Mouse (Mus musculus): ENCODE data around the gene Klhl40. TPM values are rescaled to one million over a fixed set of nuclear protein-coding genes. Genes with fewer than 3 reads are reported as not detected.

Klhl40 gene
- total RNA-seq, 2 experiments from 2014 or later, result not detected

- ATAC-seq (replicated peaks; ENCODE audit: low FRiP score, poor library complexity, severe bottlenecking), result no peak
These were observed 1.5 kb upstream of the Klhl40 start for GRCm38 (mm10) chr9:121775951-121776350.

DNA sequence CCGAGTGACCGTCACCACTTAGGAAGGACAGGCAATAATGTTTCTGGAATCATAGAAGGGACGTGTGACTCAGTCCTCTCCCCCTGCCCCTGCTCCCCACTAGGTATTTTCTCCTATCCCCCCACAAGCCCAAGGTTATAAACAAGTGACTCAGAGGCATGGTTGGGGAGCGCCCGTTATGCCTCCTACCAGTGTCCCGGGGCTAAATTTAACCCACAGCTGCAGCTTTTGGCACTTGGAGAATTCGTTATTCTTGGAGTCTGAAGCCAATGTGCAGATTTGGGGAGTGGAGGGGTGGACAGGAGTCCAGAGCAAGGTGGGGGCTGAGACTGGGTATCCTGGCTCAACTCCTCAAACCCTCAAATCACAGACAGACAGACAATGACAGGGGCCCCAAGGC is 896 bp upstream of the Klhl40 start:
- no peak for ATAC-seq (replicated peaks; ENCODE audit: low FRiP score, poor library complexity, severe bottlenecking)

GRCm38 (mm10) chr9:121778066-121778624 is 738 bp downstream of the Klhl40 start:
- no peak for ATAC-seq (replicated peaks; ENCODE audit: low FRiP score, poor library complexity, severe bottlenecking)

DNA sequence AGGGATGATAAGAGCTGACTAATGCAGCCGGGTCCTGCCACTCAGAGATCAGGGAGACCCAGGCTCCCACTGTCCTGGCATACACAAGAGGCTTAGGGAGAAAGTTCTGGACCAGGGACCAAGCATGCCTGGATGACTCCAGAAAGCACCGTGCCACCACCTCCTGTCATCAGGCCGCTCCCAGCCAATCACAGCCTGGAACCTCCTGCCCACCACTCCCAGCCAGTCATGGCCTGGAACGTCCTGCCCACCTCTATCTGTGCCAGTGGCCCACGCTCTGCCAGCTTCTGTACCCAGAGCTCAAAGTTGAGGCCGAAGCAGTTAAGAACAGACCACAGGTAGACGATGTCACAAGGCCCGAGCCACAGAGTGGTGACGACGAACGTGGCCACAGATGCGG is 7.4 kb downstream of the Klhl40 start:
- ATAC-seq (replicated peaks; ENCODE audit: low FRiP score, poor library complexity, severe bottlenecking), result no peak

- ATAC-seq (replicated peaks; ENCODE audit: low FRiP score, poor library complexity, severe bottlenecking), result no peak
These were observed 7.9 kb downstream of the Klhl40 start for GRCm38 (mm10) chr9:121785261-121785660.

DNA sequence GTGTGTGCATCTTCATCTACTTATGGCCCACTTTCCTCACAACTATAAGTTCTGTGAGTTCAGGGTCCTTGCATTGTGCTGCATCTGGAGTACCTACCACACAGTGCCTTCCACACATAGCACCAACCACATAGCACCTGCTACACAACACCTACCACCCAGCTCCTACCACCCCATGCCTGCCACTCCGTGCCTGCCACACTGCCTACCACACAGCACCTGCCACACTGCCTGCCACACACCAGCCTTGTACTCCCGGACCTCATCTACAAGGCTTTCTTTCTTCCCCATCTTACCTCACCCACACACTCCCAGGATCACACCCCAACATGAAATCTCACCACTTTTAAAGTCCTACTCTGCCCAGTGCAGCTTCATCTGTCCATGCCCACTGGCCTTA is 9.0 kb downstream of the Klhl40 start:
- no peak for ATAC-seq (replicated peaks; ENCODE audit: low FRiP score, poor library complexity, severe bottlenecking)

- no peak for ATAC-seq (replicated peaks; ENCODE audit: low FRiP score, poor library complexity, severe bottlenecking)
These were observed 13.8 kb downstream of the Klhl40 start for GRCm38 (mm10) chr9:121791206-121791605.

DNA sequence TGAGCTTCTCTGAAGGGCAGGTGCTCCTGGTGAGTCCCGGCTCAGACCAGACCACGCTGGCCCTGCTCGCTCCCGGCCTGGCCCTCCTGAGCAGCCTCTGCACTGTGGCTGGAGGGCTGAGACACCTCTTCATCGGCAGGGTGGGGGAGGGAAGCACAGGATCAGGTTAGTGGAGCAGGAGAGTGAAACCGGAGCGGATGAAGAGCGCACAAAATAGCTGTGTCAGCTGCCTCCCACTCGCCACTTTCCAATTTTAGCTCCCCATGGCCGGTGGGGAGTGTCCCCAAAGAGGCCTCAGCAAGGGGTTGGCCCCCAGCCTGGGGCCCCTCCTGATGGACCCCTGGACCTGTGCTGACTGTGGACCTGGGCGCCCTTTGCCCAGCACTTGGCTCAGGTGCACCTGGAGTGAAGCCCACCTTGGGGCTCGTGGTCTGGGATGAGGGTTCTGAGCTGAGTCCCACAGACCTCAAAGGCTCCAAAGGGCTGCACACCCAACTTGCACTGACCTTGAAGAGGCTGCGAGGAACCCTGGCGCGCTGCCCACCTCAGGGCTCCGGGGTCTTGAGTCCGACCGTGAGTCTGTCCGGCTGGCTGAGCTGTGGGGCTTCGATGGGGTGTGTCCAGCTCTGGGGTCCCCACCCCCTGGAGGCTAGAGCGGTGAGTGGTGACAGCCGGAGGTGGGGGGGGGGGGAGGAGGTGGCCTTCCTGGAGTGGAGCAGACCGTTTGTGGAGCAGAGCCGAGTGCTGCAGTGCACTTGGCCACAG is 14.5 kb downstream of the Klhl40 start, which contains the start of gene Hhatl:
Gene Hhatl (minus strand): TSS at position 751 of the 765 bp plus-strand sequence.
- ATAC-seq (replicated peaks; ENCODE audit: low FRiP score, poor library complexity, severe bottlenecking), result no peak

GRCm38 (mm10) chr9:121794972-121795539 is 17.6 kb downstream of the Klhl40 start:
- no peak for ATAC-seq (replicated peaks; ENCODE audit: low FRiP score, poor library complexity, severe bottlenecking)

DNA sequence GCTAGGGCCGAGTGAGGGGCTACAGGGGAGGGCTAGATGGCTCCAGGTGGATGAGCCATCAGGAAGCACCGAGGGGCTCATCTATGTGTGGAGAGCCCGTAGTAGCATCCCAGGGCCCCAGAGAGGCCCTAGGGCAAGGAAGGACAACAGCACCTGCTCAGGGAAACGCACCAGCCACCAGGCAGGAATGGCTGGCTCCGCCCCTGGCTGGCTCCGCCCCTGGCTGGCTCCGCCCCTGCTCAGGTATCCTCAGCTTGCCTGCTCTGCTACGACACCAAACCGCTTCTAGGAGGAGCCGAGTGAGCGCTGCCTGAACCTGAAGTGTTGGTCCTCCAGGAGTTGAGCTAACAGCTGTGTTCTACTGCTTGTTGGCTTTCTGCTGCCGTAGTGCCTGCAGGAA is 20.3 kb downstream of the Klhl40 start:
- ATAC-seq (replicated peaks; ENCODE audit: low FRiP score, poor library complexity, severe bottlenecking), result no peak

GRCm38 (mm10) chr9:121798887-121799520 is 21.6 kb downstream of the Klhl40 start:
- no peak for ATAC-seq (replicated peaks; ENCODE audit: low FRiP score, poor library complexity, severe bottlenecking)

GRCm38 (mm10) chr9:121802747-121803146 is 25.3 kb downstream of the Klhl40 start:
- ATAC-seq (replicated peaks; ENCODE audit: low FRiP score, poor library complexity, severe bottlenecking), result no peak

DNA sequence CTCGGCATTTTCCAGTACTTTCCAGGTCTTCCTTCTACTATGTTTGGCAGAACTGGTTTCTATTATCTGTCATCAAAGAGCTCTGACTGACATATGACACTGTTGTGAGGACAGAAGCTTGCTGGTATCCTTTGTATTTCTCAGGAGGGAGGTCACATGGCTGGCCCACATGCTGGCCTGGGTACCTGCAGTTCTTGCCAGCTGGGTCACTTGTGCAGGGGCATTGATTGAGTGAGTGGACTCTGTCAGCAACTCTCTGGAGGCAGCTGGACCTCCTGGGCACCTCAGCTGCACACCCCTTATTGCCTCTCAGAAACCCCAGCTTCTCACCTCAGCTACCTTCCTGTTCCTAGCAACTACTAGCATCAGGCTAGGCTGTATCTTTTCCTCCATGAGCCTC is 30.1 kb downstream of the Klhl40 start:
- no peak for ATAC-seq (replicated peaks; ENCODE audit: low FRiP score, poor library complexity, severe bottlenecking)

- no peak for ATAC-seq (replicated peaks; ENCODE audit: low FRiP score, poor library complexity, severe bottlenecking)
These were observed 30.5 kb downstream of the Klhl40 start for GRCm38 (mm10) chr9:121807947-121808346.

DNA sequence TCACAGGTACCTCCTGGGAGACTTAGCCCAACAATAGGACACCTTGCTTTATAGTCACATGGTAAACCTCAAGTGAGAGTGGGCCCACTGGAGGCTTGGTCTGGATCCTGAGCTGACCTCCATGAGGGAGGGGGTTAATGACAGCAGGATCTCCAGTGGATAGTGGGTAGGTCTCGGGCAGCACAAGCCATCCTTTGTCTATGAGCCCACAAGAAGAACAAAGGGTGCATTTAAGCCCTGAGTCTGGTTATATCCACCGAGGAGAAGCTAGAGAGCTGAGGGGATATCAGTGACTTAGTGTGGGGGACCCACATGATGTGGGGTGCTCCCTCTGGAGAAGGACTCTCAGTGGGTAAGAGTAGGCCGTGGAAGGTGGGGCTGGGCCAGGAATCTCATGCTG is 31.1 kb downstream of the Klhl40 start:
- no peak for ATAC-seq (replicated peaks; ENCODE audit: low FRiP score, poor library complexity, severe bottlenecking)

GRCm38 (mm10) chr9:121810081-121810821 is 32.8 kb downstream of the Klhl40 start:
- no peak for ATAC-seq (replicated peaks; ENCODE audit: low FRiP score, poor library complexity, severe bottlenecking)

- no peak for ATAC-seq (replicated peaks; ENCODE audit: low FRiP score, poor library complexity, severe bottlenecking)
These were observed 37.8 kb downstream of the Klhl40 start for GRCm38 (mm10) chr9:121815183-121815582.

- ATAC-seq (replicated peaks; ENCODE audit: low FRiP score, poor library complexity, severe bottlenecking), result no peak
These were observed 41.8 kb downstream of the Klhl40 start for GRCm38 (mm10) chr9:121819073-121819770.

GRCm38 (mm10) chr9:121819771-121820471 is 42.5 kb downstream of the Klhl40 start:
- ATAC-seq (replicated peaks; ENCODE audit: low FRiP score, poor library complexity, severe bottlenecking), result no peak

Data from erythroid progenitor cell, adult 5-6 weeks (primary cell).